Mouse (Mus musculus): ENCODE results near the gene Rbp1. TPM values are rescaled to one million over a fixed set of nuclear protein-coding genes. Genes with fewer than 3 reads are reported as not detected.

Gene Rbp1
- total and polyA plus RNA-seq, 2 experiments from 2014 or later, result 10.5 to 27.6 TPM

DNA sequence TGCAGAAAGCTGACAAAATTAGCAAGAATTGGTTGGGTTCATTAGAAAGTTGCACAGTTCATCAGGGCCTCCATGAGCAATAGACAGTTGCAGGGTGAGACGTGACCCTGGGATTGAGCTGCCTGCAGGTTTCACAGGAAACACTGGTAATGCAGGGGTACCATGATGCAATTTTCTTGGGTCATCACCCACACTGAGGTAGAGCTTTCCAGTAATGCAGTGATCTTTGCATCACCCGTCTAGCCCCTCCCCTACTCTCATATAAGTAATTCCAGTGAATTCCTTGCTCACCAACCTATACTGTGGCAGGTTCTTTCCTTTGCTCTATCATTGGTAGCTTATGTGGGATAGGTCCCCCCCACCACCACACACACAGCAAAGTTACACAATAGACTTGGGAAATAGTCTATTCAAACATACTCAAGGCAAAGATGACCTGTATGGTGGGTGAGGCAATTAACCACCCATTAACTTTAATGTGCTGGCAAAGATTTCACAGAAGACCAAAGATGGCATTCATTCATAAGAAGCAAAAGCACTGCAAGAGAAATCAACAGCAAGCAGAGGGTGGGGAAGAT lies 57.5 kb downstream of the Rbp1 start:
- H3K4me1 ChIP-seq (ENCODE audit: insufficient read depth, low read length), result no peaks in the 10 kb centered on the region
- no peak for TF ChIP-seq CTCF (IDR thresholded peaks at IDR 0.05)

DNA sequence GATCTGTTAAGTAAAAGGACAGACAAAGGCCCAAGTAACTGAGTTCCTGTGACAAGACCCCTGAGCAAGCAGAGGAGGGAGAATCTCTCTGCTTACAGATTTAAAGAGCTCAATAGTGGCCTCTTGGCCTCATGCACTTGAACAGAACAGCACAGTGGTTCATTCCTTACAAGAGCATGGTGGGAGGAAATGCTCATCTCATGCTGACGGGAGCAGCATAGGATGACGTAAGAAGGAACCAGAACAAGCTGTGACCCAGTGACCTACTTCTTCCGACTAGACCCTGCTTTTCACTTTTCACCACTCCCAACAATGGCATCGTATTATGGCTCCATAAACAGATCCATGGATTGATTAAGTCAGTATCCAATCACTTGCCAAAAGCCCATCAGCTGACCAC lies 59.5 kb downstream of the Rbp1 start:
- H3K4me3 ChIP-seq (ENCODE audit: low read depth, low read length), result no peak overlapping the region
- WGBS, result 67% methylated on average over 4 of the region's 4 CpGs
- no peak for DNase-seq (ENCODE audit: low spot score)
- no peaks in the 10 kb centered on the region for H3K9me3 ChIP-seq (ENCODE audit: low read length)
- no peaks in the 10 kb centered on the region for H3K4me1 ChIP-seq (ENCODE audit: insufficient read depth, low read length)
- no peak overlapping the region for H3K27ac ChIP-seq (ENCODE audit: low read depth, low read length)
- H3K27me3 ChIP-seq (ENCODE audit: insufficient read depth, low read length), result no peaks in the 10 kb centered on the region
- no peaks in the 10 kb centered on the region for H3K36me3 ChIP-seq (ENCODE audit: insufficient read depth, low read length)
- TF ChIP-seq CTCF (IDR thresholded peaks at IDR 0.05), result no peak
- no peak overlapping the region for H3K4me2 ChIP-seq (ENCODE audit: low read depth, low read length, poor library complexity, severe bottlenecking)
- H3K9ac ChIP-seq (replicated peaks; ENCODE audit: low read length, poor library complexity, severe bottlenecking), result no peak overlapping the region
- ATAC-seq (ENCODE audit: low FRiP score), result no peak

More for the DNA sequence above, 57.5 kb downstream of the Rbp1 start:
- H3K9ac ChIP-seq (replicated peaks; ENCODE audit: low read length, poor library complexity, severe bottlenecking), result no peak overlapping the region
- DNase-seq (ENCODE audit: low spot score) (no peak), ATAC-seq (ENCODE audit: low FRiP score) (no peak)
- H3K27me3 ChIP-seq (ENCODE audit: insufficient read depth, low read length), result no peaks in the 10 kb centered on the region
- no peak overlapping the region for H3K27ac ChIP-seq (ENCODE audit: low read depth, low read length)
- H3K4me3 ChIP-seq (ENCODE audit: low read depth, low read length), result no peak overlapping the region
- H3K9me3 ChIP-seq (ENCODE audit: low read length), result no peaks in the 10 kb centered on the region
- no peaks in the 10 kb centered on the region for H3K36me3 ChIP-seq (ENCODE audit: insufficient read depth, low read length)
- 98% methylated on average over 2 of the region's 2 CpGs for WGBS
- H3K4me2 ChIP-seq (ENCODE audit: low read depth, low read length, poor library complexity, severe bottlenecking), result no peak overlapping the region

DNA sequence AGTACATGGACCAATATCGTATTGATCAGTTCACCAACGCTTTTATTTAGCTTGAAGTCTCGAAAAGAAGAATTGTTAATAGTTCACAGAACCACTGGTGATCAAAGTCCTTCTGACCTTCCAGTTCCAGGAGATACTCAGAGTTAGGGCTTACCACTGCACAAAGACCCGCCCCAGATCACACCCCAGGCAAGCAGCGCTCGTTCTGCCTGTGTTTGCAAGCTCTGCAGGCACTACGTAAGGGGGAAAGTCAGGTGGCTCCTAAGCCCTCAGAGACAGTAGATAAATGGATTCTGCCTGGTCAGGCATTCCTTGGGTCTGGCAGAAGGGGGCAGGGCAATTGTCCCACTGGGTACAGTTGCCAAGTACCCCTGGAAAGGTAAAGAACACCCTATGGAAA lies 62.3 kb downstream of the Rbp1 start:
- H3K27me3 ChIP-seq (ENCODE audit: insufficient read depth, low read length), result no peaks in the 10 kb centered on the region
- H3K4me3 ChIP-seq (ENCODE audit: low read depth, low read length), result no peak overlapping the region
- H3K9ac ChIP-seq (replicated peaks; ENCODE audit: low read length, poor library complexity, severe bottlenecking), result no peak overlapping the region
- H3K9me3 ChIP-seq (ENCODE audit: low read length), result no peaks in the 10 kb centered on the region
- no peaks in the 10 kb centered on the region for H3K4me1 ChIP-seq (ENCODE audit: insufficient read depth, low read length)
- DNase-seq (ENCODE audit: low spot score) (no peak), ATAC-seq (ENCODE audit: low FRiP score) (no peak)
- H3K4me2 ChIP-seq (ENCODE audit: low read depth, low read length, poor library complexity, severe bottlenecking), result no peak overlapping the region
- TF ChIP-seq CTCF (IDR thresholded peaks at IDR 0.05), result no peak
- H3K27ac ChIP-seq (ENCODE audit: low read depth, low read length), result no peak overlapping the region
- H3K36me3 ChIP-seq (ENCODE audit: insufficient read depth, low read length), result no peaks in the 10 kb centered on the region
- WGBS, result 83% methylated on average over 7 of the region's 7 CpGs

DNA sequence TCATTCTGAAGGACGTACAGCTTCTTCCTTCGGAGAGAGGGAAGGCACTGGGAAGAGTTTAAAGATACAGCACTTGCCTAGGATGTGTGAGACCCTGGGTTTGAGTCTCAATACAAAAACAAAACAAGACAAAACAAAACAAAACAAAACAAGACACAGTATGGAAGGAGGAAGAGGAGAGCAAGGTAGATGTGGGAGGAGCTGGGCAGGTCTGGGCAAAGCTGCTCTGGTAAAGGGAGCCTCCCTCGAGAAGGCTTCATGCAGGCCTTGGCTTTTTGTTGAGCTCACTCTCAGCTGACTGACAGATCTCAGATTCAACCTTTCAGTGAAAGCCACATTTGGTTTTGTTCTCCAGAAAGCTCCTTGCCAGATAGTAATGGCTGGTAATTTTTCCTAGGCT lies 63.1 kb downstream of the Rbp1 start, which contains the start of gene Rbp2:
Gene Rbp2 (plus strand): TSS at position 301 of the 400 bp plus-strand sequence.
- no peak for DNase-seq (ENCODE audit: low spot score)
- Histone ChIP-seq H3K4me3 (ENCODE audit: low read depth, low read length) (no peak within 1 kb of the TSS), H3K4me1 (ENCODE audit: insufficient read depth, low read length) (no peaks in the 10 kb centered on the region), H3K9me3 (ENCODE audit: low read length) (no peaks in the 10 kb centered on the region), H3K9ac (replicated peaks; ENCODE audit: low read length, poor library complexity, severe bottlenecking) (no peak within 1 kb of the TSS), H3K4me2 (ENCODE audit: low read depth, low read length, poor library complexity, severe bottlenecking) (no peak within 1 kb of the TSS), H3K36me3 (ENCODE audit: insufficient read depth, low read length) (no peaks in the 10 kb centered on the region), H3K27me3 (ENCODE audit: insufficient read depth, low read length) (no peaks in the 10 kb centered on the region), H3K27ac (ENCODE audit: low read depth, low read length) (no peak within 1 kb of the TSS)
- no peak for ATAC-seq (ENCODE audit: low FRiP score)
- no peak for TF ChIP-seq CTCF (IDR thresholded peaks at IDR 0.05)
- 88% methylated on average over 3 of the region's 3 CpGs for WGBS

DNA sequence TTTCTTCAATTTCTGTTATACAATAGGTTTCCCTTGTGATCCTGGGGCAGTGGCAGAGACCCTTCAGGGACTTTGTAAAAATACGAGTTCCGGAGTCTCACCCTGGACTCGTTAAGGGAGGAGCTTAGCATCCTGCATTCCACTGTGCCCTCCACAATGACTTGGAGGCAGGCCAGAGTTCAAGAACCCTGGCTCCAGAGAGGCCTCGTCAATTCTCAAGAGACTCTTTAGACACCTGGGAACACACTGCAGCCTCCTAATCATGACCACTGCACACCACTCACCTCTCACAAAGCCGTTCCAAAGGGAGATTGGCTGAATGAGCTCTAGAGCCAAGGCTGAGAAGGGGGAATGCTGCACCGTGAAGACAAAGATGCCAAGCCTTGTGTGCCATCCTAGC lies 64.5 kb downstream of the Rbp1 start:
- no peaks in the 10 kb centered on the region for H3K36me3 ChIP-seq (ENCODE audit: insufficient read depth, low read length)
- no peaks in the 10 kb centered on the region for H3K27me3 ChIP-seq (ENCODE audit: insufficient read depth, low read length)
- WGBS, result 80% methylated on average over 6 of the region's 6 CpGs

DNA sequence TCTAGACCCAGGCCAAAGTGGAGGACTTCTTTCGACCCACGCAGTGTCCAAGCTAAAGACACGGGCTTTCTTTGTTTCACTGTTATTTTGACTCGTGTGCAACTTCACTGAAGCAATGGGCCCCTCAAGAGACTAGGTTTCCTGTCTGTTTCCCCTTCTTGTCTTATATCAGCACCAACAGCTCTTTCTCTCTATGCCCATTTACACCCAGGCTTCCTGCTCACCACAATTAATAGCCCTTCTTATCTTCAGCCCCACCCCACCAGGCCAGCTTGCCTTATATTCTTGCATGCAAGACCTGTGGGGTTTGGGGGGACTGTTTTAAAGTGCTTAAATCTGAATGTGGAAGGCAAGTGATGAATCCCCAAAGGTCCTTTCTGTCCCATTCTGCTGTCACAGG lies 66.8 kb downstream of the Rbp1 start:
- H3K9ac ChIP-seq (replicated peaks; ENCODE audit: low read length, poor library complexity, severe bottlenecking), result no peak overlapping the region
- no peak for TF ChIP-seq CTCF (IDR thresholded peaks at IDR 0.05)
- H3K4me3 ChIP-seq (ENCODE audit: low read depth, low read length), result no peak overlapping the region
- H3K4me2 ChIP-seq (ENCODE audit: low read depth, low read length, poor library complexity, severe bottlenecking), result no peak overlapping the region
- H3K27ac ChIP-seq (ENCODE audit: low read depth, low read length), result no peak overlapping the region
- no peaks in the 10 kb centered on the region for H3K36me3 ChIP-seq (ENCODE audit: insufficient read depth, low read length)
- H3K9me3 ChIP-seq (ENCODE audit: low read length), result no peaks in the 10 kb centered on the region
- no peak for ATAC-seq (ENCODE audit: low FRiP score)
- WGBS, result 83% methylated on average over 4 of the region's 4 CpGs
- no peaks in the 10 kb centered on the region for H3K27me3 ChIP-seq (ENCODE audit: insufficient read depth, low read length)
- H3K4me1 ChIP-seq (ENCODE audit: insufficient read depth, low read length), result no peaks in the 10 kb centered on the region
- DNase-seq (ENCODE audit: low spot score), result no peak

More for the DNA sequence above, 64.5 kb downstream of the Rbp1 start:
- no peak overlapping the region for H3K4me3 ChIP-seq (ENCODE audit: low read depth, low read length)
- no peak for TF ChIP-seq CTCF (IDR thresholded peaks at IDR 0.05)
- H3K9ac ChIP-seq (replicated peaks; ENCODE audit: low read length, poor library complexity, severe bottlenecking), result no peak overlapping the region
- H3K9me3 ChIP-seq (ENCODE audit: low read length), result no peaks in the 10 kb centered on the region
- ATAC-seq (ENCODE audit: low FRiP score), result no peak
- H3K4me1 ChIP-seq (ENCODE audit: insufficient read depth, low read length), result no peaks in the 10 kb centered on the region
- H3K4me2 ChIP-seq (ENCODE audit: low read depth, low read length, poor library complexity, severe bottlenecking), result no peak overlapping the region
- no peak overlapping the region for H3K27ac ChIP-seq (ENCODE audit: low read depth, low read length)
- no peak for DNase-seq (ENCODE audit: low spot score)
